Mouse (Mus musculus) megakaryocyte, embryonic 14.5 days (primary cell): ENCODE measurements around the gene Tmem43.

Experiments
- FLI1 ChIP-seq: IDR thresholded peaks from 2 replicates; pipeline ENCODE4 v1.6.1; 2012; ENCODE audit warnings: low read length, inconsistent platforms, mixed read lengths
- GATA1 ChIP-seq: IDR thresholded peaks from 3 replicates; pipeline ENCODE4 v1.6.1; 2012; ENCODE audit warnings: mixed read lengths, low read length, inconsistent platforms, borderline replicate concordance

DNA sequence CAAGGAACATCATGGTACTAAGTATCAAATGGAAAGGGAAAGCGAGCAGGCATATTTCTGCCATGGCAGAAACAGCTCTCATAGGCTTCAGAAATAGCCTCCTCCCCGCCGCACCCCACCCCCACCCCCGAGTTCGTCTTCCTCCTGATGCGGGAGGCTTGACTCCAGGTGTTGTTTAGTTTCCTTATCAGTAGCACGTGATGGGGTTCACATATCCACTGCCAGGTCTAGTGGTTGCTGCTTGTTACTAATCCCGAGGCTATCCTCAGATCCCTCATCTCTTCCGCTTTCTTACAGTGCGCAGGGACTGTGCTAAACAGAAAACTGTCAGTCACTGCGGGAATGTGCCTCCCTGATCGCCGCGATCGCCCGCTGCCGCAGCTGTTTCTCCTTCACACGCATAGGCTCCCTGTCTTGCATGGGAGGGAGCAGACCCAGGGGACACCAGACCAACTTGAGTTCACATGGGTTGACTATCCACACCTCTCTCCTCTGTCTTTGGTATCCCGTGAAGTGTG lies 32.3 kb upstream of the Tmem43 start:
- TF ChIP-seq GATA1 (no peak), FLI1 (no peak)
